Comparison of ENCODE assay signal across 37 mouse cellular contexts in genomic region chr13:119962856-119963255, GRCm38 (mm10). TPM values are rescaled to one million over a fixed set of nuclear protein-coding genes. Genes with fewer than 3 reads are reported as not detected.
"Had no signal": no experiment of that assay in that cellular context is flagged by ENCODE, and none has a peak within 500 bp of the region (broad histone marks: within the 10 kb centered on the region; RNA-seq: fewer than 3 reads in every experiment).

No protein-coding gene starts in this region.

RNA-seq across cellular contexts. Expression of gene B020031M17Rik, which starts 12.2 kb away (rescaled TPM):
- total RNA-seq: gastrocnemius, adult 18-20 months; gastrocnemius, adult 8-10 months; gastrocnemius, postnatal 14 days; gastrocnemius, postnatal 36 days; heart, adult 18-20 months; heart, adult 8-10 months; heart, postnatal 10 days; heart, postnatal 25 days; heart, postnatal 4 days; layer of hippocampus, adult 18-20 months; layer of hippocampus, adult 8-10 months; layer of hippocampus, postnatal 14 days; layer of hippocampus, postnatal 36 days; left cerebral cortex, adult 18-20 months; left cerebral cortex, adult 8-10 months; left cerebral cortex, postnatal 10 days; left cerebral cortex, postnatal 25 days; left cerebral cortex, postnatal 4 days; liver, adult 2 months had no signal
- polyA plus RNA-seq: gonadal fat pad, adult 2 months; heart, embryonic 10.5 days; heart, embryonic 12.5 days; heart, embryonic 14.5 days; heart, embryonic 16.5 days; hindbrain, embryonic 12.5 days; hindbrain, embryonic 14.5 days; hindbrain, embryonic 16.5 days; intestine, embryonic 14.5 days; intestine, embryonic 16.5 days; kidney, adult 2 months; kidney, embryonic 15.5 days; kidney, postnatal 0 days; large intestine, adult 2 months; limb, embryonic 11.5 days; limb, embryonic 13.5 days; limb, embryonic 15.5 days; liver, adult 2 months; liver, embryonic 12.5 days had no signal

RNA-seq across cellular contexts. Expression of gene Gm21761, which starts 33.8 kb away (rescaled TPM):
- total RNA-seq: gastrocnemius, adult 18-20 months; gastrocnemius, adult 8-10 months; gastrocnemius, postnatal 14 days; gastrocnemius, postnatal 36 days; heart, adult 18-20 months; heart, adult 8-10 months; heart, postnatal 10 days; heart, postnatal 25 days; heart, postnatal 4 days; layer of hippocampus, adult 18-20 months; layer of hippocampus, adult 8-10 months; layer of hippocampus, postnatal 14 days; layer of hippocampus, postnatal 36 days; left cerebral cortex, adult 18-20 months; left cerebral cortex, adult 8-10 months; left cerebral cortex, postnatal 10 days; left cerebral cortex, postnatal 25 days; left cerebral cortex, postnatal 4 days; liver, adult 2 months had no signal
- polyA plus RNA-seq: gonadal fat pad, adult 2 months; heart, embryonic 10.5 days; heart, embryonic 12.5 days; heart, embryonic 14.5 days; heart, embryonic 16.5 days; hindbrain, embryonic 12.5 days; hindbrain, embryonic 14.5 days; hindbrain, embryonic 16.5 days; intestine, embryonic 14.5 days; intestine, embryonic 16.5 days; kidney, adult 2 months; kidney, embryonic 15.5 days; kidney, postnatal 0 days; large intestine, adult 2 months; limb, embryonic 11.5 days; limb, embryonic 13.5 days; limb, embryonic 15.5 days; liver, adult 2 months; liver, embryonic 12.5 days had no signal
